Mouse (Mus musculus): ENCODE measurements at regions not wholly inside any gene's neighbourhood (a gene's known extent, or its start where the extent isn't known, plus 50 kb on each side); places are given as distances from the start of the nearest gene placed in this dataset.

DNA sequence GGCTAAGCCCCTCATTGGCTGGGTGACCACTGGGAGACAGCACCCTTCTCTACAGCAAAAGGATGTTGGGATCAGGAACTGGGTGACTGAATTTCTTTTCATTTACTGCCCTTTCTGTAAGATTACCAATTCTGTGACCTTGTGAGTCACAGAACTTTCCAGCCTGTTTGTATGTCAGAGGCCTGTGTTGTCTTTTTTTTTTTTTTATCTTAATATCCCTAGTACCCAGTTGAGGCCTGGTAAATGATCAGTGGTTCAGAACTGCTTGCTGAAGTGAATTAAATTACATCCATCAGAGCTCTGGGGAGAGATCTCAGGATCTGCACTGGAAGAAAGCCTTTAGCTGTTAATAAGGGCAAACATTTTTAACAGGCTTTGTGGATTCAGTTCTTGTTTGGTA, 114.8 kb upstream of the Zfp648 start:
- DNase-seq, result no peak

DNA sequence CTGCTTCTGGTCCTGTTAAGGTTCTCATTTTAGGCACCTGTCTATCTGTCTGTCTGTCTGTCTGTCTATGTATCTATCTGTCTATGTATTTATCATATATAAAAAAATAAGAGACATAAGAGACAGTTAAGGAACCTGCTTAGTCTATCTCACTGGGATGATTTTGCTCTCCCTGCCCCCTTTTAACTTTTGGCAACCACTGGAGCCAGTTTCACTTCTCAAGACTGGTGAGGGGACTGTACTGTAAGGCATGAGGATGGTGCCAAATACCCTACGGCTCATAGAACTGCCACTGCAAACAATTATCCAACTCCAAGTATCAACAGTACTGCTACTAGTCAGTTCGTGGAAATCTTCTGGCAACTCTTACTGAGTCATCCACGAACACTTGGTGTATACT, 111.2 kb upstream of the Zfp648 start:
- DNase-seq, result no peak

DNA sequence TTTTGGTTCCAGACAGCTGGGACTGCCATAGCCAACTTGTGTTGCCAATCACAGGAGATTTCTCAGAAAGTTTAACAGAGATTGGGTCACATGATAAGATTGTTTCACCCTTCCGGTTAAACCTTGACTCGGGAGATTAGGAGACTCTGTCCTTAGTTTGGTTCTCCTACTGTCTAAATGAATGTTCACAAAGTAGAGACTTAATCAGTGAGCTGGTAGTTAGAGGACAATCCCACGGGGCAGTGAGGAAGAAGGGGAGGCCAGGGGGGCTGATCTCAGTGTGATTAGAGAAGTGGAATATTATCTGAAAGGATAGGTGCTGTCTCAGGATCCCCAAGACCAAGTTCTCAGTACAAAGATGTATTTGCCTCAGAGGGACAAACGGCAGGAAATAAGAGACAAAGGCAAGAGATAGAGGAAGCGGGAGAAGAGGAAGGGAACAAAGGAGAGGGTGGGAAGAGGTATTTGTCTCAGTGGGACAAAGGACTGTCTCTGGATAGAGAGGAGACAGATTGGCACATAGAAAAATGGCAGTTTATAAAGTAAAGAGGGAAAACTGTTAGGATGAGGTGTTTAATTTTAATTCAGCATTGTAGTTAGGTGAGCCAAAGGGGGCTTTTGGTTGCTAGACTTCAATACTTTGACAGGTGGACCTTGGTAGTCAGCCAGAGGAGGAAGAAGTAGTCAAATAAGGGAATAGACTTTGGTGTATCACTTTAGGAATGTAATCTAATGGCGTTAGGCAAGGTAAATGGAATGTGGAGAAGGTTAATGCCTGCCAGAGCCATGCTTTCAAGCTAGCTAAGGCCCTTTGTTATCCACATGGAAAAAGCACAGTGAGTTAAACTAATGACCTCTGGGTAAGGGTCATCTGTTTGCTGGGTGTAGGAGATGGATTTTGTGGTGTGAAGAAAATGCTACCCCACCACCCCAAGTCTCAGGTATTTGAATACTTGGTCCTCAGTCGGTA, 110.2 kb upstream of the Zfp648 start:
- no peak for DNase-seq

DNA sequence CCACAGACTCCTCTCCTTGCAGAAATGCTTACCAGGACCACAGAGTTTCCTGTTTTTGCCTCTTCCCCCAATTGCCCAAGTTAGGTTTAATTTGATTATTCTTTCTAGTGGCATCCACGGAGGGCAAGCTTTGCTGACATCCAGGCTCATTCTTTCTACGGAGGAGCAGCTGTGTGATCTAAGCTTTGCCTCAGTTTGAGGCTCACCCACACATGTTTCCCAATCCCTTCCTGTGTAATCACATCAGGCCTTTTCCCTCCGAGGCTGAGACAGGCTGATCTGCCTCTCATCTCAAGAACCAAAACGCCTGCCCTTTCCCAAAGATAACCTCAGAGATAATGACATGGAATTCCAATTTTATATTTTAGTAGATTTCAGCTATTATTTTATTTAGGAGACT, 107.4 kb upstream of the Zfp648 start:
- no peak for DNase-seq

DNA sequence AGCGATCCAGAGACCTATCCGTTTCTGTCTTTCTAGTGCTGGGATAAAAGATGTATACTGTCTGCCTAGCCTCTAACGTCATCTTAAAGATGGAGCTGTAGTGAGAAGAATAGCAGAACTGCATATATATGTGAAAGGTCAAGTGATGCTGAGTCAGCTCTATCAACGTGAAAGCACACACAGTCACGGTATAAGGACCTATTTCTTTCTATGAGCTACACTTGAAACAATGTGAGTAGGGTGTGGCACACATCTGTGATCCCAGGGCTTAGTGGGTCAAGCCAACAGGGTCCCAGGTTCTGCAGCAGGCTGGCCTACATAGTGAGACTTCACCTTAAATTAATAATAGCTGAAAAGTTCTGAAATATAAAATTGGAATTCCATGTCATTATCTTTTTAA, 106.6 kb upstream of the Zfp648 start:
- DNase-seq, result no peak

DNA sequence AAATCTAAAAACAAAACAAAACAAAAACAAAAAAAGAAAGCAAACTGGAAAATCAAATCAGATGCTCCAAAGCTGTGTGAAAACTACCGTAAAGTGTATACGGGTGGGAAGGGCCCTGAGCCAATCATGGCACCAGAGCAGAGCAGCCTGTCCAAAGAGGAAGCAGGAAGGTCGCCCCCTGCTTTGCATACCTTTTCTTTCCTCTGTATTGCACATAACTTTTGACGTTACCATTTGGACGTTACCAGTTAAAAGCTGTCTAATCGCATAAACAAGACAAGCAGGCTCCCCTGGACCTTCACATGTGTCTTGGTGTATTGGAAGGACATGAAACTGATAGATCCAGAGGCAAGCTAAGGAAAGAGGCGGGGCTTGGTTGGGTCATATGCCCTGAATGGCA, 104.9 kb upstream of the Zfp648 start:
- DNase-seq, result no peak

DNA sequence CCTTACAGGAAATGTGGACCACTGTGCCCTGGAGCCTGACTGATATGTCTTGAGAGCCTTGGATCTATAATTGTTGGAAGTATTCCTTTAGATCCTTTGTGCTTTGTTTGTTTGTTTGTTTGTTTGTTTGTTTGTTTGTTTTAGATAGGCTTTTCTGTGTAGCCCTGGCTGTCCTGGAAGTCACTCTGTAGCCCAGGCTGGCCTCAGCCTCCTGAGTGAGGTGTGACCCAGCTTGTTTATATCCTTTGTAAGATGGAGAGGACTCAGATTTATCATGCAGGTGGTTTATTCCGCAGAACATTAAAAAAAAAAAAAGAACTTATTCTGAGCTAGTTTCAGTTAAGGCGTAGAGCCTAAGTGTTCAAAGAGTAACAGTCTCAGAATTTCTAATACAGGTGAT, 104.1 kb upstream of the Zfp648 start:
- no peak for DNase-seq

DNA sequence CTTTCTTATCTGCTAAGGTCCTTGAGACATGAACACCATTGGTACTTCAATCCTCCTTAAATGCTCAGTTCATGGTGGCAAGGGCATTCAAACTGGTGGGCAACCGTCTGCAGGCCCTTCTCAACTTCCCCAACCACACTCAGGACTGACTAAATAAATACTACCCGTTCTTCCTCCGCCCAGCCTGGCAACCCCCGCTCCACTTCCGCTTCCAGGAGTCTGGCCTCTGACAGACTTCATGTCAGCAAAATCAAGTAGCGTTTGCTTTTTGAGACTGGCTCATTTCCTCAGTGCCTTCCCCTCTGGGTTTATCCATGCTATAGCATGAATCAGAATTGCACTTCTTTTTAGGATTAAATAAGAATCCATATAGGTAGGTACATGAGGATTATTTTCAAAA, 103.3 kb upstream of the Zfp648 start:
- DNase-seq, result no peak

DNA sequence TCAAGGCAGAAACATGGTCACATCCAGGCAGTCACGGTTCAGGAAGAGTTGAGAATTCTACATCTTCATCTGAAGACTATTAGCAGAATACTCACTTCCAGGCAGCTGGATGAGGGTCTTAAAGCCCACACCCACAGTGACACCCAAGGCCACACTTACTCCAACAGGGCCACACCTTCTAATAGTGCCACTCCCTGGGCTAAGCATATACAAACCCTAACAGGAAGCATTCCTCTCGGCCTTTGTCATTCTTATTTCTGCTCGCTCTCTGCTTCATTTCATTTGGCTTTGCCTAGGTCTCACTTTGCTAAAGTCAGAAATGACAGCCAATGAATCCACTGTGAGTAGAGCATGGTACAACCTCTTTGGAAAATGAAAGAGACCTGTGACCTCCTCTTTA, 100.4 kb upstream of the Zfp648 start:
- DNase-seq, result no peak

DNA sequence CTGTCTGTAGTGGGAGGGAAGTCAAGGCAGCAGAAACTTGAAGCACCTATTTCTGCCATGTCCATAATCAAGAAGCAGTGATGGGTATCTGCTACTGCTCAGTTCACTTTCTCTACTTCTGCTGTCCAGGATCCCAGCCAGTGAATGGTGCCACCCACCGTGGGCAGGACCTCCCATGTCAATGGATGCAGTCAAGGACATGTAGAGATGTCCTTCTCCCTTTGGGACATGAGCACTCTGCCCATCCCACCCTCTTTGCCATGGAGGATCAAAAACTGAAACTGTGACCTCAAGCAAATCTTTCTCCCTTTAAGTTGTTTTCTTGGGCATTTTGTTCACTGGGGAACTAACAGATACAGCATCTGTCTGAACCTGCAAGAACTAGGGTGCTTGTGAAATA, 99.6 kb upstream of the Zfp648 start:
- DNase-seq, result no peak

DNA sequence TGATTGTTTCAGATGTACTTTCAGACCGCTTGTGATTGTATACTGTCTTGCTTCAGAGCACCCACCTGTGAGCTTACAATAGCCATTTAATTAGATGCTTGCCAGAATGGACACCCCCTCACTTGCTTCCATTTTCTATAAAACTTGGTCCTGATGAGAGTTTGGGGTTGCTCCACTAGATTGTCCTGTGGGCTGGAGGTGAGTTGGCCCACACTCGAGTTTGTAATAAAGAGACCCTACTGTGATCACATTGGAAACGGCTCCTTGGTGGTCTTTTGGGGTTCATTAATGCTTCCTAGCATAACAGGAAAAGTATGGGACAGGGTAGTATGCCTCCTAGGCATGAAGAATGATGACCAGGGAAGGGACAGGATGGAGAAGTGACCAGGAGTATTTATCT, 98.8 kb upstream of the Zfp648 start:
- DNase-seq, result no peak

DNA sequence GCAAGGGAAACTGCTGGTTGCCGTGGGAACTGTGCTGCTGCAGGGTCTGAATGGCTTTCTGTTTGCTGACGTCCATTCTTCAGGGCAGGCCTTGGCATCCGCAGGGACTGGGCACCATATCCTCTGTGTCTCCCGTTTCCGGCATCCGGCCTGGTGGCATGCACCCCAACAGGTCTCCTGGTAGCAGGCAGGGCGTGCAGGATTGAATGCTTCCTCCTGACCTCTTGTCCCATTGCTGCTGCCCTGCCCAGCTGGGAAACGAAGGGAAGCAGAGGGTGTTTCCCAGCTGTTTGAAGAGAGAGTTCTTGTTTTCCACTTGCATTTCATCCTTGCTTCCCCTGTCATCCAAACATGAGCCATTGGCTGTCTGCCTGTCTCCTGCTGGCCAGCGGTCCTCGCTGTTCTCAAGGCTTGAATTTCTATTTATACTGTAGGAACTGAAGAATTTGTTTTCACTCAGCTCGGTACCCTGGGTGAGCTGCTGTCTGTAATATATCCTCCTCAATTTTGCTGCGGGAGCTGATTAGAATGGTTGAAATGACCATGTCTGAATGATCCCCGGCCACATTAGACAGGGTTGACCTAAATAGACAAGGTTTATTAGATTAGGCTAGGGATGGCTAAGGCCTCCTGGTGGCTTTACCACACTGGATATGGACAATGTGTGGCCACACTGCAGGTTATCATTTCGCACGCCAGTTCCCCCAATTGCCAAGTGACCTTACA, 98.0 kb upstream of the Zfp648 start:
- peak; percentile 69 for DNase-seq

DNA sequence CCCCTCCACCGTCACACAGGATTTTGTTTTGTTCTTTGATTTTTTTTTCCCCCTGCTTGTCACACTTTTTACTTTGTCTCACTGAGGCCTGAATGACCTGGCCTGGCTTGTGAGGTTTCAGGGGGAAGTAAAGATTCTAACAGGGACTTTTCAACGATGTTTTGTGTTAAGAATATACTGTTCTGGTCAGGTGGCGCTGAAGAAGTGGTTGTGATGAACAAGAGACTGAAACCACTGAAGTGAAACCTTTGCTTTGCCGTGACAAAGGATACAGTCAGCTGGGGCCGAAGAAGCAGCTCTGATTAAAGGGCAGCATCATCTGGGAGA, 97.4 kb upstream of the Zfp648 start:
- no peak for DNase-seq

DNA sequence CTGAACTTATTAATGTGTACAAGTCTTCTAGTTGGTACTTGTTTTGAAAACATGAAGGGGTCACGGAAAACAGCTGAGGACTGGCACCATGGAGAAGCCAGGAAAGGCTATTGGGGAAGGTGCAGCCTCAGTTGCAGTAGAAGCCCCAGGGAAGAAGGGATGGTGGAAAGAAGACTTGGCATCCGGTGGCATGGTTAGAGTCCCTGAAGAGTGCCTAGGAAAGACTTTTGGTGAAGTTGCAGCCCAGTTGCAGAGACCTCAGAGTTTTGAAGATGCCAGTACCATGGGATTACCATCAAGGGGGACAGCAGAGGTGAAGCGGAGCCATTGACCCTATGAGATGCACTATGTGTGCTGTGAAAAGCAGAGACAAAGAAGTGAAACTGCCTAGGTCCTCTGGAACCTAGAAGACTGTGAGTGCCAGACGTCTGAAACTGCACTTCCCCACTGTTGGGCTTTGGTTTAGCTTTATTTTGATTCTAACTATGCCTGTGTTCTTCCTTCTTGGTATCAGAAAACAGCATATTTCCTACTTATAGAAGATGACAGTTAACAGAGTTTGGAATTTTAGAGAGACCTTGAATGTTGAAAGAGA, 96.9 kb upstream of the Zfp648 start:
- no peak for DNase-seq

DNA sequence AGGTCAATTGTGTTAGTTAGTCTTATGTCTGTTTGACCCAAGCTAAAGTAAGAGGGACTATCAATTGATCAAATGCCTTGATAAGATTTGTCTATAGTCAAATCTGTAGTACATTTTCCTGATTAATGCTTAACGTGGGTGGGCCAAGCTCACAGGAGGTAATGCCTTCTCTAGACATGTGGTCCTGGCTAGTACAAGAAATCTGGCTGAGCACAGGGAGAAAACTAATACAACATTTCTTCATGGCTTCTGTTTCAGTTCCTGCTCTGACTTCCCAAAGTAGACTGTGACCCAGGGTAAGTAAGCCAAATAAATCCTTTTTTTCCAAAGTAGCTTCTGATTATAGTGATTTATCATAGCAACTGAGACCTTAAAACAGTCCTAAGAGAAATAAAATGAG, 96.2 kb upstream of the Zfp648 start:
- no peak for DNase-seq

DNA sequence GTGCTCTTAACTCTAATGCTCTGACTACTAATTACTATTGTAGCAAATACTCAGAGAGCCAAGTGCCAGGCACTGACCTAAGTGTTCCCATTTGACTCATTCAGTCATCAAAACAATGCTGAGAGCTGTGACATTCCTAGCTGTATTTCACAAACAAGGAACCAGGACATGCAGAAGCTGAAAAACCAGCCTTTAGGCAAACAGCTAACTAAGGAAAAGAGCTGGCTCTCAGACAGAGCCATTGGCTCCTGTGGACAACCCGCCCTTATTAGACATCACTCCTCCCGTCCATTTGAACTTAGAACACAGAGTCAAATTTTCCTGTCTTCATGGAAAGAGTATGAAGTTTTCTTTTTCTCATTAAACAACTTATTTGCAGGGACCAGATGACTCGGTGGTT, 88.5 kb upstream of the Zfp648 start:
- no peak for DNase-seq

DNA sequence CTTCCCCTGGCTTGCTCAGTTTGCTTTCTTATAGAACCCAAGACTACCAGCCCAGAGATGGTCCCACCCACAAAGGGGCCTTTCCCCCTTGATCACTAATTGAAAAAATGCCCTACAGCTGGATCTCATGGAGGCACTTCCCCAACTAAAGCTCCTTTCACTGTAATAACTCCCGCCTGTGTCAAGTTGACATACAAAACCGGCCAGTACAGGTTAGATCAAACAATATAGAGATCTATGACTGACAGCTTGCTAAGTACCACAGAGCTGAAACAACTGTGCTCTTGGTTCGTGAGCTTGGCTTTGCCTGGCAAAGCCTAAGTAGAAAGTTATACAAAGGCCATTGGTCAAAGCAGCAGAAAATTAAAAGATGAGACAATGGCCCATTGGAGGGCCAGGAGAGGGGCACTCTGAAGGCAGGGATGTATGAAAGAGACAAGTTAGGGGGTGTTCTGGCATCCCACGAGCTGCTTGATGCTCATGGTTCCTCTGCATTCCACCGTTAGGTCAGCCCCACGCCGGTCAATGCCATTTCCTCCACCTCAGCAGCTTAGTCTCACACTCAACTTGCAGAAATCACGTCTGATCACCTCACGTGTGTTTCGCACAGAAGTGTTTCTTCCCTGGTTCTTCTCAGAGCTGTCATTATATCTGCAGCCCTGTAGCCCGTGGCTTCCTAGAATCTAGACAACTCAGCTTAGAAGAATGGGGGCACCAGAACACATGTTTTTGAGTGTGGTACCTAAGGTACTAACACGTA, 87.5 kb upstream of the Zfp648 start:
- no peak for DNase-seq

DNA sequence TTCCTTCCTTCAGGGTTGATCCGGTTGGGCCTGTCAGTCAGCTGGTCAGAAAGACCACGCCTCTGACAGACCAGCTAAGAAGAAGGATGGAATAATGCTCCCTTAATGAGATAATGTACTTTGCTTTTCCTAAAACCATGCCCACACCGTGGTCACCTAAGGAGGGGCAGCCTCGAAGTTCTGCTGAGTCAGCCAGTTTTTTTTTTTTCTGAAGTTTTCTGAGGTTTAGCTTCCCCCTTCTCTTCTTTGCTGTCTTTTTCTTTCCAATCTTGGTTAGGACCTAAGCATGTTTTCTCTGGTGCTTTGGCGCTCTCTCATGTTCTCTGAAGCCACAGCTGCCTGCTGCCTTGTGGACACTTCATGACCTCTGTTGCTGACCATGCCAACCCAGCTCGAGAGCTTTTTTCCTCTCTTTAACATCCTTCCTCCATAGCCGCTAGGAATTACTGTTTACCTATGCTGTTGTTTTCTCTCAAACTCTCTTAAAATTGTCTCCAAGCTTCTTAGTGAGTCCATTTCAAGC, 84.7 kb upstream of the Zfp648 start:
- DNase-seq, result no peak

DNA sequence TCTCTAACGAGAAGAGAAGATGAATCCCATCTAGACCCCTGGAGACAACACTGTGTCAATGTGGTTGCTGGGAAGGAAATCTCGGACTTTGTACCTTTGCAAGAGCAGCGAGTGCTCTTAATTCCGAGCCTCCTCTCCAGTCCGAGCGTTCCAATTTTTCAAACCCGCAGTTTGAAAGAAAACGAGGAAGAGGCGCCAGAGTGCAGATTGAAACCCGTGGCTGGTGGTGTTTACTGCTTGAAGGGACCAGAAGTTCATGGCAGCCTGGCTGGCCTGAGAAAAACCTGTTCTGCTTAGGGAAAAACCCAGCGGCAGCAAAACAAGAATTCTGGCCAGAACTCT, 83.7 kb upstream of the Zfp648 start:
- DNase-seq, result peak; percentile 23

DNA sequence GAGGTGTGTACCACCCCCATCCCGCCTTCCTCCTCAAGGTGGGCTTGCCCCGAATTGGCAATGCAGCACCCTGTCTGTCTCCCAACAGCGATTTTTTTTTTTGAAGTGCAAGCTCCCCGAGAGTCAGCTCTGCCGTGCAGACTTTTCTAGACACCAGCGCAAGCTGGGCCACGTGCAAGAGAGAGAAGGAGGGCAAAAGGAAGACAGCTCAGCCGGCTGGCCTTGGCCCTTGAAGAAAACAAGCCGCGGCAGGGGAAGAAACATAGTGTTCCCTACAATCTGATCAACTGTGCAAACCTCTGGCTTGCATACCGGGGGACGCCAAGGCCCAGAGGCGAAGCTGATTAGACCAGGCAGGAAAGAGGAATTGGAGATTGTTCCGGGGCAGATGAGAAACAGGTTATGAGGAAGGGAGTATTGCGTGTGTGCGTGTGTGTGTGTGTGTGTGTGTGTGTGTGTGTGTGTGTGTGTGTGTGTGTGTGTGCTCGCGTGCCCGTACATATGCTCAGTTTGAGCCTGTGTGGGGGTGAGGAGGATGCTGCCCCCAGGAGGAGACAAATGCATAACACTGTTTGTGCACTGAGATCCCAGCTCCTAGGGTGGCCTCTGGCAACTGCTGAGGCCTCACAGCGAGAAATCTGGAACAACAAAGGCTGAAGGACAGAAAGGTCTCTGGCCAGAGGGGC, 83.2 kb upstream of the Zfp648 start:
- peak; percentile 49 for DNase-seq

DNA sequence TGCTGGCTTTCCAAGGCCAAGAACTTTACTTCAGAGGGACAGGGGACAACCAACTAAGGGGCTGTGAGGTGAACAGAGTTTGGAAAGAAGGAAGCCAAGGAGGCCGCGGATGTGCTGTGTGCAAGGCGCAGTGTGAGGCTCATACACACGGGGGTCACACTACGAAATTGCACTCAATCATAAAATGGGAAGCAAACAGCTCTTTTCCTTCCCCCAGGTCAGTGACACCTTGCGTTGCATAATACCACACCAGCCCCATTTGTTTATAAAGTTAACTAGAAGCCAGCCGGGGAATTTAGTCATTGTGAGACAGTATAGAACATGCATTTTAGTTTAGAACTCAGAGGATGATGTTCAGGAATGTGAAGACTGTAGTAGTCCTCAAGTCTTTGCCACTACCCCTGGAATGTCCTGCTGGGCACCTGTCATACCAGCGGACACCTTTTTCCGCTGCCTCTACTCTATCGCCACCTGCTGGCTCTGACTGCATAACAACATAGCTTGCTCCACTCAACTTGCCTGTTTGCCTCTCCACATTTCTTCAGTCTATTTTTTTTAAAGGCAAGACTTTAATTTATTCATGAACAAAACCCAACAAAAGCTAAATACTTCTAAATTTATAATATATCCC, 82.5 kb upstream of the Zfp648 start:
- DNase-seq, result peak; percentile 60

DNA sequence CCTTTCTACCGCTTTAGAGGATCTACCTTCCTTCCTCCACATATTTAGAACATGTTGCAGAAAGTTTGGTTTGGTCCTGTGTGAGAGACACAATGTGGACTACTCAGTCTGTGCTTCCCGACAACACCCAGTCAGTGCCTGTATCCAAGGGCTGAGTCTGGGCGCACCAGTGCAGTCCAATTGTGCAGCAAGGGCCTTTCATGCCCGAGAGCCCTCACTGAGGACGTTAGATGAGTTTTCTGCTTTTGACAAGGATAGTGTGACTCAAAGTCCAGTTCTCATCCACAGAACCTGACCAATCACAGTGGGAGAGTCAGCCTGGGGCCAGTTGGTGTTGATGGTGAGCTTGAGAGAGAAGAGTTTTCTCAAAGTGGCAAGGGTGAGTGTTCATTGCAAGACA, 81.4 kb upstream of the Zfp648 start:
- no peak for DNase-seq
